Mouse (Mus musculus): ENCODE measurements around the gene Nav2. TPM values are rescaled to one million over a fixed set of nuclear protein-coding genes. Genes with fewer than 3 reads are reported as not detected.
A peak's percentile ranks its signal among the peaks of the same experiment; 100 is the strongest.

Nav2 gene
- total RNA-seq, 2 experiments from 2014 or later, result 26.8 to 35.3 TPM

DNA sequence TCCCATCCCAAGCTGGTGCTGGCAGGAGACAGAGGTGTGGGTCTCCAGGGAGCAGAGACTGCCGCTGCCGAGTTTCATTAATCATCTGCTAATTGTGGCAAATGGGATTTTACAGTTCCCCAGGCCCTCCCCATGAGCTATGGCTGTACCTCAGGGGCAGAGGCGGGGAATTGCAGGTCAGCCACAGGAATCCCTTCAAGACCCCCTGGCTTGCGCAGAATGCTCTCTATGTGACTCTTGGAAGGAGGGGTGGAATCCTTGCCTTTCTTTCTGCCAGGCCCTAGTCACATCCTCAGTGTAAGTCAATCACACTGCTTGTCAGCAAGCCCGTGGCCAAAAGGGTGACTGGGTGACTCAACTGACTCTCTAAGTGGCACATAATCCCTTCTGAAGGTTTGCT lies 182.9 kb downstream of the Nav2 start:
- no peak for DNase-seq (ENCODE audit: low spot score in 2 of 2)

DNA sequence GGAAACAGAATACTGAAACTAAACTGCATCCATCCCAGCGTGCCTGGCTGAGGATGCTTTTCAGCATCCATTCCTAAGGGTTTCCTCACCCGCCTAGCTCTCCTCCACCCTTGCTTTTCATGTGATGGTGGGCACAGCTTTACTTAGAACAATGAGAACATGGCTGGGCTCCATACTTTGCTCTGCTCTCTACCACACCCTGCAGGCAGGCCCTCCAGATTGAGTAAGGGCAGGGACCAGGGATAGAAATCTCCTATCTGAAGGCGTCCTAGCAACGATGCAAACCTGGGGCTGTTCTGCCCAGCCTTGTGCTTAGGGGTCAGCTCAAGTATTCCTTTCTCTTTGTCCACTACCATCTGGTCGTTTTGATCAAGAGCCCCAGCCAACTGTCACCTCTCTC lies 183.4 kb downstream of the Nav2 start:
- no peak for DNase-seq (ENCODE audit: low spot score in 2 of 2)

DNA sequence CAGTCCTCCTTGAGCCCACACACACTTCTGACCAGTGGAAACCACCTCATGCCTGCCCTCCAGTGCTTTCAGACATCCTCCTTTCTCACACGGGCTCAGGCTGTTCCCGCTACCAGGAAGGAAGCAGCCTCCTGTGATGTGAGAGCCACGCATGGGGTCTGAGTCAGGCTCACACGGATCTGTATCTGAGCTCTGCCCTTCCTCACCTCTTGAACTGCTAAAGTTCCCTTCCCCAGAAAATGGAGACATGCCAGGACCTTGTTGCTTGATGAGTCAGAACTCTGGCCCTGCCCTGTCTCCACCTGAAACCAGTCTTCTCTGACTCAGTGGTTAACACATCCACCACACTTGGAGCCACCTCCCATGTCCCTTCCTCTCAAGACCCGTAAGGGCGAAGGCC lies 185.1 kb downstream of the Nav2 start:
- no peak for DNase-seq (ENCODE audit: low spot score in 2 of 2)

GRCm38 (mm10) chr7:49094531-49094930 lies 186.0 kb downstream of the Nav2 start:
- DNase-seq (ENCODE audit: low spot score in 2 of 2), result no peak

GRCm38 (mm10) chr7:49101291-49101690 lies 192.8 kb downstream of the Nav2 start:
- DNase-seq (ENCODE audit: low spot score in 2 of 2), result no peak

DNA sequence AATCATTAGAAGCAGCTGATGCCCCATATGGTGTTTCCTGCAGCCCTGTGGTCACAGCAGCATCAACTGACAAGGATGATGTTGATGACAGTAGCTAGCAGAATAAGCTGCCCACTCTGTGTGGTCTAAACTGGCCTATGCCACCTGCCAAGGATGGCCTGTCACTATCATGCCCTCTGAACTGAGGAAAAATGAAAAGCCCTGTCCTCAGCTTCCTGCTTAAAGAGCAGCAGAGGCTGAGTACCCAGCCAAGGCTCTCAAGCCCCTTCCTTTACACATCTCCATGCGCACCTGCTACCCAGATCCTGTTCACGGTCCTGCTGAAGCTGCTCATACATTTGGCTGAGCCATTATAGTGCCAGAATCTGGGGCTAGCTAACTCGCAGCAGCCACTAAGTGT lies 193.7 kb downstream of the Nav2 start:
- no peak for DNase-seq (ENCODE audit: low spot score in 2 of 2)

GRCm38 (mm10) chr7:49104376-49104775 lies 195.9 kb downstream of the Nav2 start:
- no peak for DNase-seq (ENCODE audit: low spot score in 2 of 2)

- DNase-seq (ENCODE audit: low spot score in 2 of 2), result no peak
These were observed 196.3 kb downstream of the Nav2 start for GRCm38 (mm10) chr7:49104793-49105192.

DNA sequence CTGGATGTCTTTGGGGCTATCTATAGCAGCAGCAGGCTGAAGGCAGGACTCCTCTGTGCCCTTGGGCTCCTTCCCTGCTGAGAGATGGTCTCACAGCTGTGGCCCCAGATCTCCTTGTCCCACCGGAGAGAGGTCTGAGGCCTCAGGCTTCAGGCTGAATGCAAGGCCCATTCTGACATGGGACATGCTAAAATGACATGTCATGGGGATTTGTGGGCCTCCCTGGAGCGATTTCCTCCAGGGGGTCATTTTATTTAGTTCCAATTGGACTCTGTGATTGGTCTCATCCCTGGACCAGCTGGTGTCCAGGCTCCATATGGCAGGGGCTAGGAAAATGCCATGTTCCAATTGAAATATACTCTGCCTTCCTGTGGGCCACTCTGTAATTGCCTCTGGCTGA lies 197.0 kb downstream of the Nav2 start:
- DNase-seq (ENCODE audit: low spot score in 2 of 2), result no peak

- DNase-seq (ENCODE audit: low spot score in 2 of 2), result no peak
These were observed 199.6 kb downstream of the Nav2 start for GRCm38 (mm10) chr7:49108076-49108475.

GRCm38 (mm10) chr7:49119016-49119415 lies 210.5 kb downstream of the Nav2 start:
- DNase-seq (ENCODE audit: low spot score in 2 of 2), result no peak

- DNase-seq (ENCODE audit: low spot score in 2 of 2), result no peak
These were observed 211.4 kb downstream of the Nav2 start for GRCm38 (mm10) chr7:49119794-49120487.

DNA sequence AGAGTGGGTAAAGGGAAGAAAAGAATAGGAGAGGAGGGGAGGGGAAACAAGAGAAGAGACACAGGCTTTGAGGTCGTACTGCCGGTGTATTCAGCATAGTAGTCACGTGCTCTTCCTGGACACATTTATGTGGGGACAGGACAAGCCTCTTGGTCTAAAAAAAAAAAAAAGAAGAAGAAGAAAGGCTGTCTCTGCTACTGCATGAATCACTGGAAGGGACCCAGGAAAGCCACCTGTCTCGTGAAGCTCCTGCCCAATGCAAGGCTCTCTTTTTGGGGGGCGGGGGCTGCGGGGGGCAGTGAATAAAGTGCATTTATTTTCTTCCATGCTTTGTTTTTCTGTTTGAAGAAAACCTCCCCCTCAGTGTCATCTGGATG lies 212.0 kb downstream of the Nav2 start:
- no peak for DNase-seq (ENCODE audit: low spot score in 2 of 2)

GRCm38 (mm10) chr7:49120935-49121691 lies 212.6 kb downstream of the Nav2 start:
- DNase-seq (ENCODE audit: low spot score in 2 of 2), result peak; percentile 75 to 78

GRCm38 (mm10) chr7:49122498-49122897 lies 214.0 kb downstream of the Nav2 start:
- no peak for DNase-seq (ENCODE audit: low spot score in 2 of 2)

- no peak for DNase-seq (ENCODE audit: low spot score in 2 of 2)
These were observed 217.0 kb downstream of the Nav2 start for GRCm38 (mm10) chr7:49125545-49125944.

- DNase-seq (ENCODE audit: low spot score in 2 of 2), result no peak
These were observed 219.7 kb downstream of the Nav2 start for GRCm38 (mm10) chr7:49128224-49128623.

GRCm38 (mm10) chr7:49132851-49133351 lies 224.4 kb downstream of the Nav2 start:
- peak in 1 of 2 experiments; percentile 32 for DNase-seq (ENCODE audit: low spot score in 2 of 2)

- DNase-seq (ENCODE audit: low spot score in 2 of 2), result no peak
These were observed 225.9 kb downstream of the Nav2 start for GRCm38 (mm10) chr7:49134396-49134795.

DNA sequence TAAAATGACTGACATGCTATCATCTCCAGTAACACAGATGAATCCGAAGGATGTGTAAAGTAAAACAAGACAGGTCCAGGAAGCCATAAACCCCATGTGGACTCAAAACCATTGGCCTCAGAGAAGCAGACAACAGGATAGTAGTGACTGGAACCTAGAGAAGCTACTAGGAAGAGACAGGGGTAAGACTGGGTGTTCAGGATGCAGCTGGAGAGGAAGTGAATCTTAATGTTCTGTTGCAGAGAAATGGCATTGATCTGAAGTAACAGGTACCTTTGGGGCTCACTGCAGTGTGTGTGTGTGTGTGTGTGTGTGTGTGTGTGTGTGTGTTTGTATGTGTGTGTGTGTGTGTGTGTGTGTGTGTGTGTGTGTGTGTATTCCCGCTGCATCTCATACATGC lies 231.2 kb downstream of the Nav2 start:
- DNase-seq (ENCODE audit: low spot score in 2 of 2), result no peak

DNA sequence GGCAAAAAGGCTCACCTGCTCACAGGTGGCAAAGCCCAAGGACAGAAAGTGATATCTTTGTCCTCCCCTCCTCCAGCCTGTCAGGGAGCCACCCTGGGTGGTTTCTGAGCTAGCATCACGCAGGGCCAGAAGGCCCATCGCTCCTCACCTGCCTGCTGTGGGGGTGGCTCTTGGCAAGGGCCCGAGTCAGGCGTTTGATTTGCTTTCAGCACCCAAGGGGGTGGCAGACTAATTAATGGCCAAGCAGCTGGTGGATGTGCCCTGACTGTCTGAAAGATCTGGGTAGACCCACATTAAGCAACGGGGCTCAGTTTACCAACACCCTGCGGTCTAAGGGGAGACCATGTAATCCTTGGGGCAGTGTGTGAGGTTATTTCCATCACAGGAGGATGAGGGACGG lies 235.4 kb downstream of the Nav2 start:
- DNase-seq (ENCODE audit: low spot score in 2 of 2), result no peak
